Mouse (Mus musculus) adrenal gland, adult 18-20 months (tissue): ENCODE results near the gene Orm1. TPM values are rescaled to one million over a fixed set of nuclear protein-coding genes. Genes with fewer than 3 reads are reported as not detected.
A peak's percentile ranks its signal among the peaks of the same experiment; 100 is the strongest.

ENCODE experiments used
- DNase-seq, 2 experiments: peaks; one replicate each; pipeline ENCODE4 v3.0.0; 2021 to 2022; ENCODE audit warnings: low spot score in 2 of 2
- total RNA-seq, 2 experiments: library from RNA; stranded (reverse); gene quantifications; 1 replicate in 1 of 2; 2 replicates in 1 of 2; pipeline ENCODE4 v1.2.3; 2021

The Orm1 gene
- total RNA-seq, 2 experiments from 2014 or later: 44.2 to 127 TPM

DNA sequence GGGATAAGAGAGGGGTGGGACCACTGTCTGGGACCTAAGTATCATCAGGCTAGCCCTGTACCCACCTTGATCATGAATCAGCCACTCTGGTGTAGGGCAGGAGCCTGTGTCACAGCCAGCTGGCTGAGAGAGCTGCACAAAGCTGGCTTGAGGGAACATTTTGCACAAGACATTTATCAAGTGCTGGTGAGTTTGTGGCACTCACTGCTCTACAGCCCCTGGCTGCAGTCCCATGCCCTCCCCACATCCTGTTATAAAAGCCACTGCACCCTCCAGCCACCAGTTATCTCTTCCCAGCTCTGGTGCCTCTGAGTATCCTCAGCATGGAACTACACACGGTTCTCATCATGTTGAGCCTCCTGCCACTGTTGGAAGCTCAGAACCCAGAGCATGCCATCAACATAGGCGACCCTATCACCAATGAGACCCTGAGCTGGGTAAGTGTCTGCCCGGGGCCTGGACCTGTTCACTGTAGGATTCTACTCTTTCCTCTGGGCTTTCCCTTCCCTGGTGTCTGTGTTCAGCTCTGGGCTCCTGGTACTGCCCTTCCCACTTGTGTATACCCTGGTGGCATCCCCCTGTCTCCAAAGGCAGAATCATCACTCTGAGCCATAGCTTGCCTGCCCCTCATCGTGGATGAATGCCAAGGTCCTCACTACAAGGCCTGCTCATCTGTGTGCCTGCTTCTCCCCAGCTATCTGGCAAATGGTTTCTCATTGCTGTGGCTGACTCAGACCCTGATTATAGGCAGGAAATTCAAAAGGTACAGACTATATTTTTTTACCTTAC, 11.7 kb downstream of the Orm1 start, which contains the start of gene Orm3:
TSS of gene Orm3 (plus strand) at position 286 of the 789 bp plus-strand sequence.
- peak in 1 of 2 experiments; percentile 16 for DNase-seq

DNA sequence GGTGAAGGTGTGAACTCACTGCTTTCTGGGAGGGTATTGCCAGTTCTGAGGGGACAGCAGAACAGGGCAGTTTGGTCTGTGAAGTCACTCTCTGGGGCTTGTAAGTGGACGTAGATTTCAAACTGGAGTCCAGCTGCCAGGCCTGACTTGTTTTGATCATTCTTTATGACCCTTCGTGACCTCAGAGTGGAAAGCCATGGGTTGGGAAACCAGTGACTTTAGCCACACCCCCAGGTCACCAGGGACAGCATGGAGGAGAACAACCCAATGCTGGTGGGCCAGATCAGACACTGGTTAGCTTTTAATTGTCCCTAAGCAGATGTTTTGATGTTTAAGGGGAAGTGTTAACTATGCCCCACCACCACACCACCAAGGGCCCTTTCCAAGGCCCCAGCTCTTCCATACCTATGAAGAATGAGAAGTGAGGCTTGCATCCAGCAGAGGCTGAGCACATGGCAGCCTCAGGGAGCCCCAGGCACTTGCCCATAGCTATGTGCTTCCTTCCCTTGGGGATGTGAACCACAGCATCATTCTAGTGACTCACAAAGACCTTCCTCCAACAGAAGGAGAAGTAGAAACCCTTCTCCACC, 12.7 kb downstream of the Orm1 start:
- DNase-seq: no peak

DNA sequence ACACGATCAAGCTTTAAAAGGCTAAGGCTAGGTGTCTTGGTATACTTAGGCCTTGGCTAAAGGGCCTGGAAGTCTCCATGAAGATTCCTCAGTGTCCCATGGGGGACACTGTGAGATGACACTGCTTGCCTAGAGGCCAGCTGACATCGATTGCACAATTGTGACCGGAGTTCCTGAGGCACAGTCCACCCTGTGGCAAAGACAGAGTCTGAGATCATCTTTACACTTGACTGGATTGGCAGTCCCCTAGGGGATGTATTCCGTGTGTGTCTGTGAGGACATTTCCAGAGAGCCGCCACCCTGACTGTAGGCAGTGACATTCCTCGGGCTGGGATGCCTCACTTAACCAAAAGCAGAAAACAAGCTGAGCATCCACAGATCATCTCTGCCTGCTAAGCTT, 15.5 kb downstream of the Orm1 start:
- no peak for DNase-seq

DNA sequence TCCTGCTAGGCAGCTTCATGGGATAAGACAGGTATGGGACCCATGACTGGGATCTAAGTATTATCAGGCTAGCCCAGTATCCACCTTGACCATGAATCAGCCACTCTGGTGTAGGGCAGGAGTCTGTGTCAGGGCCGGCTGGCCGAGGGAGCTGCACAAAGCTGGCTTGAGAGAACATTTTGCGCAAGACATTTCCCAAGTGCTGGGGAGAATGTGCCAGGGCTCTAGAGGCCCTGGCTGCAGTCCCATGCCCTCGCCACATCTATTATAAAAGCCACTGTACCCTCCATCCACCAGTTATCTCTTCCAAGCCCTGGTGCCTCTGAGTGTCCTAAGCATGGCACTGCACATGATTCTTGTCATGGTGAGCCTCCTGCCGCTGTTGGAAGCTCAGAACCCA, 17.8 kb downstream of the Orm1 start, which contains the start of gene Orm2:
TSS of gene Orm2 (plus strand) at position 300 of the 400 bp plus-strand sequence.
- DNase-seq: peak in 1 of 2 experiments; percentile 15

DNA sequence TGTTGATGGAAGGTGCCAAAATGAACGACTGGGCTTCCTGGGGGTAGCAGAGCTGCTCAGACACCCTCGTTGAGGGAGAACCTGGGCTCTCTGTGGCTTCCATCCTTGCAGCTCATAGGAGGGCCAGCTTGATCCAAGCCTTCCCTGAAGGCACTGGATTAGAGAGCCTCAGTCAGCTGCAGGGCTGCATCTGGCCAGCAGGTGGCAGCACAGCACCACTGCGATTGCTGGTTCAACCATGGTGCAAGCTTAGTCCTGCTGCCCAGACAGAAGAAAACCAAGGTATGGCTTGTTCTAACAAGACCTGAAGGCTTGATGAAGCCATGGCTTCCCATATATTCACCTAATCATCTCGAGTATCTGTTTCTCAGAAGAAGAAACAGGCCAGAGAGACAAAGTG, 24.2 kb downstream of the Orm1 start:
- peak; percentile 94 for DNase-seq

DNA sequence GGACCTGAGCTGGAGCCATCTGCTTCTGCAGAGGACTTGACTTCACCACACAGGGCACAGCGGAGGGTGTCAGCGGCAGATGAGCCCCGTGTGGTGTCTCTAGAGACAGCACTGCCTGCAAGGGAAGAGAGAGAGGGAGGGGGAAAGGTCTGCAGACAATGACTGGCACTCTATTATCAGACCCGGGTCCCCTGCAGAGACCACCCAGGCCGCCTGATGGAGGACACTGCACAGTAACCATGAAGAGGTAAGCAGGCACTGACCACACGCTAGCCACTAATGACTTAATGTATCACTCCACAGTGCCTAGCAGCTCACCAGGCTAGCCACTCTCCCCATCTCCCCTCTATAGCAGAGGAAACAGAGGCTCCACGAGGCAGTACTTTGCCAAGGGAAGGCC, 26.5 kb downstream of the Orm1 start:
- no peak for DNase-seq

DNA sequence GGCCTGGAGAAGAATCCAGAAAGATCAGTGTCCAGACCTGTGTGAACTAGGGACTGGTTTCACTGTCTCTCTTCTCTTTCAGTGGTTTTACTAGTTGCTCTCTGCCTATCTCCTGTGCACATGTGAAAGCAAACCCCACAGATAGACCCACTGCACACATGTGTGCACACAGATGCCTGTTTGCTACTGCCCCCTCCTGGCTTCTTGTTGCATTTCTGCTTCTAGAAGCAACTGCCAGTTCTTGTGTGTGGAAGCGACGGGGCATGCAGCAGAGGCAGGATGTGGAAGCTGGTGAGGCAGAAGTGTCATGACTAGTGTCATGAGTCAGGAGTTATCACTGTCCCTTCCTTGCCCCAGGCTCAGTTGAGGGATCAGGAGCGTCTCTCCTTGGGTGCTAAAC, 27.5 kb downstream of the Orm1 start:
- DNase-seq: peak in 1 of 2 experiments; percentile 21

DNA sequence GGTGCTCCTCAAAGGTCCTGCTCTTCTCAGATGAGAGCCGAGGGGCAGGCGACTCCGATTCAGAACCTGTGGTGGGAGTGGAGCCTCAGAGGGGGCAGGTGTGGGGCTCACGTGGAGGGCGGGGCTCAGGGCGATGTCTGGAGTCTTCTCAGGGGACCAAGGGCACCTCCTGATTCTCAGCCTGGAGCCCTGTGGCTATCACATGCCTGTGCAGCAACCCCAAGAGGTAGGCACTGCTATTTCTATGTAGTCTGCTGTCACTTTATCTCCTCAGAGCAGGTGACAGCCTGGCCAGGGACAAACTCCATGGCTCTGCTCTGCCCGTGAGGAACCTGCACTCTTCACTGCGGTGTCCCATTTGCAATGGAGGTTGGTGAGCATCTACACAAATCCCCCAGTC, 29.0 kb downstream of the Orm1 start:
- DNase-seq: no peak

DNA sequence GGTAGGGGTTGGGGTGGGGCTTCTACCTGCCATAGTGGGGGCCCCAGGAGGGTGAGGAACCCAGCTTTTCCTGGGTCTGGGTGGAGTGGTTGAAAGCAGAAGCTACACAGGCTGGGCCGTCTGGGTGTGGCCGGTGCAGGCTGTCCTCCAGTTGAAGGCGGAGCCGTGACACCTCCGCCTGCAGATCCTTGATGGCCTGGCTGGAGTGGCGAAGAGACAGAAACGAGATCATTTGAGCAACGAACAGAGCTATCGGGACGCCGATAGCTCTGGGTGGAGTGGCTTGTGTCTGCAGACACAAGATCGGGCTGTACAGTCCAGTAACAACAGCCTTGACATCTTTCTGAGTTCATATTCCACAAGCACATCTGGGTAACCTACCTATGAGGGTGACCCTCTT, 30.0 kb downstream of the Orm1 start:
- DNase-seq: no peak

DNA sequence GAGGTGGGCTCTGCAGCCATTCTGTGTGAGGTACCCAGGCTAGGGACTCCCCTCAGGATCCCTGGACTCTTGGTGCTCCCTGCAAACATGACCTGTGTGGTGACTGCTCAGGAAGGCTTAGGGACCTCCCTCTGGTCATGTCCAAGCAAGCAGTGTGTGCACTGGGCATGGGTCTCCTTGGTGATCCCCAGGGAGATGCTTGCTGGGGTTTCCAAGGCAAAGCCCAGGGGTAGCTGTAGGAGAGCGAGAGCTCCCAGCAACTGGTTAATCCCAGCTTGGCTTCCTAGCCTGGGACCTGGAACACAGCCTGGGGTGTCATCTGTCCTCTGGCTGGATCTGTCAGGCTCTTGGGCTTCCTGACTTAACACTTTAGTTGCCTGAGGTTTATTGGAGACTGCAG, 31.0 kb downstream of the Orm1 start:
- no peak for DNase-seq

DNA sequence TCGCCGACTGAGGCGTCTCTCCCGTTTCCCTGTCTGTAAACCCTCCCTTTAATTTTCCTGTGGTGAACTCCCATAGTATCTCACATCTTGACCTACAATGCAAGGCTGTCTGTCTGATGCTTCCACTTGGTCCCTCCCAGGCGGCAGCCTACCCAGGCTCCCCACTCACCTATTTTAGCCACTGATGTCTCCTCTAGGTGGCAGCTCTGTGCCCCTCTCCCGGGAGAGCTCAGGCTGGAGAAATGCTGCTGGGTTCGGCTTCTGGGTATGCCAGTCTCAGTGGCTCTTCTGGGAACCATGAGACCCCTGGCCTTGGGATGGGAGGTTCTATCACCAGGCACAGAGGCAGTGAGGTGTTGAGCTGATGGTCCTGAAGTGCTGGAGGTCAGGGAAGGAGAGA, 33.1 kb downstream of the Orm1 start:
- no peak for DNase-seq

DNA sequence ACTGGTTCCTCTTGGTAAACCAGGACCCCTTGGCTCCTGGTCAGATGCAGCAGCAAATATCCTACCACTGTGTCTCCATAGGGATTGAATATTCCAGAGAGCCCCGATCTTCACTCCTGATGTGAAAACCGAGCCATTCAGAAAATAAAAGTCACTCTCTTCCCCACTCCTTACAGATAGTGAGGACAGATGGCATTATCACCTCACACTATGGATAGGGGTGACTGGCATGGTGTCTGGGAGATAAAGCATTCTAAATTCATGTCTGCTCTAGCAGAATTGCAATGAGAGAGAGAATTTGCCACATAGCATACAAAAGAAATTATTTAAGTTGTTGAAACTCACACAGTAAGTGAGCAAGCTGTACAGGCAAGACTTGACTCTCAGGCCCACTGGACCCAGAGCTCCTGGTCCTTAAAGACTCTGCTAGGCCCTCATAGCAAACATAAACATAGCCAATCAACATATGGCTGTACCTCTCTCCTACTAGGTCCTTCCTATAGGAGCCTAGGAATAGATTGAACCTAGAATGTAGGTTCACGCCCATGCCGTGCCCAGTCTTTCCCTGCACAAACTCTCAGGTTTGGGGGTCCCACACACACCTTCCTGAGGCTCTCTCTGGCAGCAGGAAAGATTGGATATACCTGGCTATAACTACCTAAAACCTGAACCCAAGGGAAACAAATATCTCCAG, 38.5 kb downstream of the Orm1 start:
- DNase-seq: no peak

DNA sequence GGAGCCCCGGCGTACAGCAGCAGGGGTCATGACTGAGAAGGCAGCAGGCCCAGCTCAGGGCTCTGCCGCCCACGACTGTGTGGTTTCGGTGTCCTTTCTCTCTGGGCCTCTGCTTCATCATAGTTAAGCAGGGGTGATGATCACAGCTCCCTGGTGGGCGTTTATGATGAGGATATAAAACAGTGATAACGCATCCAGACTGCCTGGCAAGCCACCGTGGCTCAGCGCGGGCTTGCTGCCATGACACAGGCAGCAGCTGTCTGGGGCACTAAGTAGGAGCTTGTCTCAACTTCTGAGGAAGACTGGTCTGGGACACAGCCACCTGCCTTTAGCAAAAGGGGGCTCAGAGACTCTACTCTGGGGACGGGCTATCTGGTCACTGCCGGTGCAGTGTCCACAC, 39.1 kb downstream of the Orm1 start:
- DNase-seq: no peak

DNA sequence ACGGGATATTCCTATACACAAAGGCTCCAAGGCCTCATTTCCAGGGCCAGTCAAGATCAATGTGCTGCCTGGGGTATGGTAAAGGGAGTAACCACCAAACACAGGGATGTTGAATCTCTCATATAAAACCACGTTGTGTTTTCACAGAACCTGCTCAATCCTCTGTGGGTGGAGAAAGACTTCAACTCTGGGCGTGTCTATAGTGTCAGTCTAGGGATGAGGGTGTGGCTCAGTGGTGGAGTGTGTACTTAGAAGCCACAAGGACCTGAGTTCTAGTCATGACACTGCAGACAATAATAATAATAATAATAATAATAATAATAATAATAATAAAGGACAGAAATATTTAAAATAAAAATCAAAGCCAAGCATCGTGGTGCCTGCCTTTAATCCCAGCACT, 39.9 kb downstream of the Orm1 start:
- no peak for DNase-seq

DNA sequence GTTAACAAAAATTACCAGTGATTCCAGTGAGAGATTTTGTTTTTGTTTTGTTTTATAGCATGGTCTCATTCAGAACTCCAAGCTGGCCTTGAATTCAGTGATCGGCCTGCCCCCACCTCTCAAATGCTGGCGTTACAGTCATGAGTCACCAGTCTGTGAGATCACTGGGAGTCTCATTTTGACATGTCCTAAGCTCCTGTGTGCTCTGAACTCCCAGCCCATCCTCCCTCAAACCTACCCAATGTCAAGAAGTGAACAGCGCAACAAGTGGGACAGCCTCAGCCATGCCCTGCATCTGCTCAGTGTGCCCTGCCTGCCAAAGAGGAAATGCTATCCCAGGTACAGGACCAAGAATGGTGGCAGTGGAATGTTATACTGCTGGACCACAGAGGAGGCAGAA, 40.9 kb downstream of the Orm1 start:
- DNase-seq: no peak

DNA sequence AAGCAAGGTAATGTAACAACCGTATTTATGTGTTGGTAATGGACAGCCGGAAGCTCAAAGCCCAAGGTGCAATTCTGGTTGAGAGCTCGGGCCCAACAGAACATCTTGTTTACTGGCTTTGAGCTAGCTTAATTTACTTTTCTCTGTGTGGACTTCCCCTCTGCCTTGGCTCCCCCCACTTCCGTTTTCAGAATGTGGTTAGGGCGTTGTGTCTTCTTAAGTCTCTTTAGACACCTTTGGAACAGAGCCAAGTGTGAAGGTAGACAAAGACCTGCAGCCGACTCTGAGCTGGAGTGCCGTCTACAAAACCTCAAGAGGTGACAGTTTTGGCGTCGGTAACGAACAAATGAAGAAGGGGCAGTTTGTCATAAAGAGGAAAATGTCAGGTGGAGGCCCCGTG, 41.4 kb downstream of the Orm1 start:
- DNase-seq: no peak

DNA sequence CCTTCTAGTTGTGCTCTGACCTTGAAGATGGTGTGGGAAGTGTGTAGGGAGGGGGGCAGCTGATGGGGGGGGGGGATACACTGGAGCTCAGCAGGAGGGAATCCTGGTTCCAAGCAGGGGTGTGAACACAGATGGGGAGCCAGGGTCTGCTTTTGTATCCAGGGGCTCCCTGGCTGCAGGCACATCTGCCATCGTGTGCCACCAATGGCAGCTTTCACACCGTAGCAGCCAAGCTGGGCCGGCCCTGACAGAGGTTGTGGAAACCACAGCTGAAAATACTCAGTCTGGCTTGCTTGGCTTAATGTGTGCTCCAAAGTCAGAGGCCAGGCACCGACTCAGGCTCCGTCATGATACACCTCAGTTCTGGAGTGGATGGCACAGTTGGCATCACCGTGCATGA, 43.7 kb downstream of the Orm1 start:
- no peak for DNase-seq

DNA sequence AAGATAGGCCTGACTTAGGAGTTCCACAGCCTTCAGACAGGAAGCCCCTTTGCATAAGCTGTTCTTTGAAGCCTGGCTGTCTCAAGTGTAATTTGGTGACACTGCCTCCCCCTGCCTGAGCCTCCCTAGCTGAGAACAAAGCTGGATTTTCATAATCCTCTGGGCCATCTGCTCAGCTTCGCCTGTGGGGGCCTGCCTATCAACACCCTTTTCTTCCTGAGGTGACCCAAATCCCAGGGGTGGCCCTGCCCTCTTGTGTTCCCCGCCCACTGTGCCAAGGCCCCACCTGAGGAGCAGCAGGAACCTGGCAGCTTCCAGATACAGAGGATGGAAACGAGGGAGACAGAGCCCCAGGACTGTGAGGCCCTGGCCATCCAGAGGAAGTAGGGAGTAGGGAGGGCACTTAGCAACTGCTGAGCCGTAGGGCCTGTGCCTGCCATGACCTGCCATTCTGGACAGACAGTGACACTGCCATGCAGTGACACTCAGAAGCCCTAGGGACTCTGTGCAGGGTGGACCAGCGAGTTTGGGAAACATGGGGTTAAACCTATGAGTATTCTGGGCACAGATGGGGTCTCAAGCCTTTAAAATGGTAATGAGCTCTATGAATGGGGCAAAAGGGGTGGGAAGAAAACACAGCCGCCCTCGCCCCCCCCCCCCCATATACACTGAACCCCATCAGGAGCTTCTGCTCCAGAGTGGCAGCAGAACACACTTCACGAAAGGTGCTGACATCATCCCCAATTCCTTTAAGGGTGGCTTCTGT, 44.9 kb downstream of the Orm1 start:
- no peak for DNase-seq

DNA sequence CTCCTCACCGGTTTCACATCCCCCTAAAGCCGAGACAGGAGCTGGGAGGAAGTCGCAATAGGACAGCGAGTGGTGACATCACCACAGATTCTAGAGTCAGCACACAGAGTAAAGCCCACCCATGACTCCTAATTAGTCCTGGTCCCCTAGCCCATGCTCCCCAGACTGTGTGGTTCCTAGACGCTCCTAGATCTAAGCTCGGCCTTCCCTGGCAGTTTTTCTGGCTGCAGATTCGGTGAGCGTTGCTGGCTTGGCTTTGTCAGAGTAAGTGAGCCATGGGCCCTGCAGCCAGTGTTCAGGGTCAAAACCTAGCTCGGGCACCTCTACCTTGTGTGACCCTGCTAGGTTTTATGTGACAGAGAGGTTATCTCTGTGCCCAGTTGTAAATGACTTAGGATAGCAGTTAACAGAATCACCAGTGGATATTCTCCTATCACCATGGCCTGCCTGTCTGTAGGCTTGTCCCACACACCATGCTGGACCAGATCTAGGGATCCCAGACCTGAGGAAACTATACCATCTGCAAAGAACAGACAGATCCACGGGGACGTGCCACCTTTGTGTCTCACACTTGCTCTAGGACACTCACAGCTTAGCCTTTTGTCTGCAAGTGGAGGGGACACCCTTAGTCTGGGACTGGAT, 45.6 kb downstream of the Orm1 start:
- no peak for DNase-seq

DNA sequence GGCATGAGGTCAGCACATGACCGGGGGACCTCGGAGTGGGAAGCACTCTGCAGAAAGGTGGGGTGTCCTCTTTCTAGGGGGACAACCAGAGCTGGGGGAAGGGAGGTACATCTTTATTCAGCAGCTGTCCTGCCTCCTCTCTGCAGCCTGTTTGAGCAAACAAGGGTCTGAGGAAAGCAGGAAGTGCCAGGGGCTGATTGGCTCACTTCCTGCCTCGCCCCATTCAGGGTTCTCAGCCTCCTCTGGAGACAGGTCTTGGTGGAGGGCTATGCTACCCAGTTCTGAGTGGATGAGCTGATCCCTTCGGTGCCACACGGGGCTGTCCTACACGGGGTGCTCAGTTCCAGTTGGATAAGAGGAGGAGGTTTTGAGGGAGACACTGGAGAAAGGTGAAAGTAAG, 47.0 kb downstream of the Orm1 start:
- DNase-seq: no peak
